Mouse (Mus musculus): Measurements from ENCODE around the gene Slc38a1.

Gene Slc38a1

GRCm38 (mm10) chr15:96607422-96607821 lies 35.3 kb downstream of the Slc38a1 start:
- no peak for DNase-seq

- no peak for DNase-seq
Measured at GRCm38 (mm10) chr15:96604282-96604681, 38.4 kb downstream of the Slc38a1 start.

GRCm38 (mm10) chr15:96602043-96602442 lies 40.7 kb downstream of the Slc38a1 start:
- DNase-seq: no peak

GRCm38 (mm10) chr15:96599852-96600781 lies 42.6 kb downstream of the Slc38a1 start:
- no peak for DNase-seq

- DNase-seq: peak; percentile 76 to 79
Measured at GRCm38 (mm10) chr15:96598888-96599578, 43.7 kb downstream of the Slc38a1 start.

GRCm38 (mm10) chr15:96597116-96597515 lies 45.6 kb downstream of the Slc38a1 start:
- no peak for DNase-seq

- DNase-seq: no peak
Measured at GRCm38 (mm10) chr15:96594316-96594715, 48.4 kb downstream of the Slc38a1 start.

- DNase-seq: no peak
Measured at GRCm38 (mm10) chr15:96593866-96594265, 48.8 kb downstream of the Slc38a1 start.

- DNase-seq: peak; percentile 27 to 30
Measured at GRCm38 (mm10) chr15:96593457-96593856, 49.3 kb downstream of the Slc38a1 start.

GRCm38 (mm10) chr15:96592976-96593375 lies 49.7 kb downstream of the Slc38a1 start:
- DNase-seq: no peak

GRCm38 (mm10) chr15:96591876-96592417 lies 50.8 kb downstream of the Slc38a1 start:
- DNase-seq: no peak

- DNase-seq: no peak
Measured at GRCm38 (mm10) chr15:96588996-96589657, 53.6 kb downstream of the Slc38a1 start.

GRCm38 (mm10) chr15:96587998-96588397 lies 54.7 kb downstream of the Slc38a1 start:
- no peak for DNase-seq

GRCm38 (mm10) chr15:96583371-96584008 lies 59.2 kb downstream of the Slc38a1 start:
- DNase-seq: peak; percentile 25 to 37

GRCm38 (mm10) chr15:96576998-96577397 lies 65.7 kb downstream of the Slc38a1 start:
- no peak for DNase-seq

- DNase-seq: no peak
Measured at GRCm38 (mm10) chr15:96568983-96569363, 73.7 kb downstream of the Slc38a1 start.

GRCm38 (mm10) chr15:96568271-96568982 lies 74.3 kb downstream of the Slc38a1 start:
- DNase-seq: no peak

- DNase-seq: peak in 1 of 2 experiments; percentile 50
Measured at GRCm38 (mm10) chr15:96566850-96567271, 75.9 kb downstream of the Slc38a1 start.

- DNase-seq: no peak
Measured at GRCm38 (mm10) chr15:96563852-96564251, 78.9 kb downstream of the Slc38a1 start.

- DNase-seq: no peak
Measured at GRCm38 (mm10) chr15:96562521-96562920, 80.2 kb downstream of the Slc38a1 start.

- no peak for DNase-seq
Measured at GRCm38 (mm10) chr15:96560576-96561298, 82.0 kb downstream of the Slc38a1 start.
